Mouse (Mus musculus) cerebellum, adult 2 months (tissue): ENCODE results near the gene Sema5a.

Experiments
- CTCF ChIP-seq: fragments of 200-500 bp; IDR thresholded peaks from 2 replicates; pipeline ENCODE4 v1.5.1; 2011; ENCODE audit warnings: low read depth, mild to moderate bottlenecking, control low read depth, low read length, moderate library complexity, borderline replicate concordance; ENCODE audit not compliant: insufficient read depth
- POLR2A ChIP-seq: fragments of 200-500 bp; IDR thresholded peaks from 2 replicates; pipeline ENCODE4 v1.6.1; 2011; ENCODE audit warnings: low read length, control low read depth, borderline replicate concordance; ENCODE audit not compliant: insufficient read depth

DNA sequence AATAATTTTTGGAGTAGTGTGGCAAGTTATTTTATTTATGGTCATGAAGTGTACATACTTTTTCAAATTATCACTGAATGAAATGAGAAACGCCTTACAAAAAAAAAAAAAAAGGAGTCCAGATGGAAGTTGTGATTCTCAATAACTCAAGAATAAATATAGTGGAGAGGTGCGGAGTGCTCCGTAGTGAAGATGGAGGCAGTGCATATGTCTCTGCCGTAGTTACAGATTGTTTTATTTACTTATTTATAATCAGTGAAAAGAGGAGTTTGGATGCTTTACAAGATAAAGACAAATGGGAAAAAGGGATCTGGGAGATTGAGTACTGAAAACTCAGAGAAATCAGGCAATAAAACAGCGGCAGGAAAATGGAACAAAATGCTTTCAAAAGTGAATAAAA is 131.7 kb downstream of the Sema5a start:
- no peak for TF ChIP-seq CTCF
- no peak for TF ChIP-seq POLR2A
